Mouse (Mus musculus): ENCODE results near the gene Agrp.

Gene Agrp

DNA sequence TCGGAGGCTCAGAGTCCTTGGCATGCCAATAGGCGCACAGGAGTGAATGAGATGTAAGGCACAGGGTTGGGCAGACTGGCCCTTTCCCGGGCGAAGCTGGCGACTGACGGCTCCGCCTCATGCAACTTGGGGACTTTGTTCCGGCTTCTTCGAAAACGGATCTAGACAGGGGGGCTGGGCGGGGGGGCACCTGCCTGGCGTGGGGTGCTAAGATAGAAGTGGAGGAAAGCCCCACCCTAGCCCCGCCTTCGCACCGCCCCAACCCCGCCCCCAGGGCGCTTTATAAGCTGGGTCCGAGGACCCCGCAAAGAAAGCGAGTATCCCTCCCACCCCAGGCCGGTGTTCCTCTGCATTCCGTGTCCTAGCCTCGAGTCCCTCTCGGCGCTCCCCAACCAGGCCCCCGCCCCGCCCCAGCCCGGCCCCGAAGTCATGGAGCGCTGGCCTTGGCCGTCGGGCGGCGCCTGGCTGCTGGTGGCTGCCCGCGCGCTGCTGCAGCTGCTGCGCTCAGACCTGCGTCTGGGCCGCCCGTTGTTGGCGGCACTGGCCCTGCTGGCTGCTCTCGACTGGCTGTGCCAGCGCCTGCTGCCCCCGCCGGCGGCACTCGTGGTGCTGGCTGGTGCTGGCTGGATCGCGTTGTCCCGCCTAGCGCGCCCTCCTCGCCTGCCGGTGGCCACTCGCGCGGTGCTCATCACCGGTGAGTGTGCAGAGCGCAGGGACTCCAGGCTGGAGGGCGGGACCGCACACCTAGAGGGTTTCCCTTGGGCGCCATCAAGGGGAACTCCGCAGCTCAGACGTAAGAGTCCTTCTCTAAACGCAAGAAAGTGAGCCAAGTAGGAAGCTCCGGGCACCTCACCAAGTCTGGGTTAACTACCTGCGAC, 118.5 kb downstream of the Agrp start, which contains the start of gene Hsd11b2:
TSS of gene Hsd11b2 (plus strand) at position 320 of the 878 bp plus-strand sequence.
- peak in 1 of 2 experiments; percentile 29 for DNase-seq (ENCODE audit: low spot score in 2 of 2)

DNA sequence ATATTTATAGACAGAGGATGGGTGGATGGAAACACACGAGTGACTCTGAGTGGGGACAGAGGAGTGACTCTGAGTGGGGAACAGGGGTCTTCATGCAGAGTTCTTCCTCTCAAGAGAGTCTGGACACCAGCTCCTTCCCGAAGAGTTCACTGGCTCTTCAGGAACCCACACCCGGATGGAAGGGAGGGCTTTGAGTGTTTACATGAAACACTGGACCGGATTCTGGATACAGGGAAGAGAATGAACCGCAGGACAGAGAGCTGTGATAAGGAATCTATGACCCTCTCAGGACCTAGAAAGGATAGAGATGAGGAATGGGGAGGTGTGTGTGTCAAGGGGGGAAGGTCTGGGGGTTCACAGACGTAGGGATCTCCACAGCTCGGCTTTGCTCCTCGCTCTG, 119.8 kb downstream of the Agrp start:
- DNase-seq (ENCODE audit: low spot score in 2 of 2): no peak
